Mouse (Mus musculus): ENCODE data around the gene Ints5. TPM values are rescaled to one million over a fixed set of nuclear protein-coding genes. Genes with fewer than 3 reads are reported as not detected.

Gene Ints5
- total RNA-seq, 2 experiments from 2014 or later: 14.1 to 16.8 TPM

GRCm38 (mm10) chr19:8927891-8928525, 35.2 kb downstream of the Ints5 start:
- peak; percentile 47 for ATAC-seq (replicated peaks; ENCODE audit: poor library complexity)

GRCm38 (mm10) chr19:8928689-8929223, 36.0 kb downstream of the Ints5 start:
- peak; percentile 37 for ATAC-seq (replicated peaks; ENCODE audit: poor library complexity)

- ATAC-seq (replicated peaks; ENCODE audit: poor library complexity): peak; percentile 68
These were observed 36.7 kb downstream of the Ints5 start, which contains the start of the genes Rom1 and Eml3 for GRCm38 (mm10) chr19:8929224-8930088. TSS of gene Rom1 (minus strand) at chr19:8929356. TSS of gene Eml3 (plus strand) at chr19:8929552.

GRCm38 (mm10) chr19:8930117-8930516, 37.3 kb downstream of the Ints5 start:
- no peak for ATAC-seq (replicated peaks; ENCODE audit: poor library complexity)

GRCm38 (mm10) chr19:8930771-8931170, 38.0 kb downstream of the Ints5 start:
- no peak for ATAC-seq (replicated peaks; ENCODE audit: poor library complexity)

GRCm38 (mm10) chr19:8936736-8937135, 43.9 kb downstream of the Ints5 start:
- no peak for ATAC-seq (replicated peaks; ENCODE audit: poor library complexity)

GRCm38 (mm10) chr19:8940526-8941133, 47.8 kb downstream of the Ints5 start:
- no peak for ATAC-seq (replicated peaks; ENCODE audit: poor library complexity)

- no peak for ATAC-seq (replicated peaks; ENCODE audit: poor library complexity)
These were observed 48.3 kb downstream of the Ints5 start for GRCm38 (mm10) chr19:8941136-8941514.

GRCm38 (mm10) chr19:8941515-8942217, 48.9 kb downstream of the Ints5 start, which contains the start of gene Mta2:
TSS of gene Mta2 (plus strand) at chr19:8941875.
- ATAC-seq (replicated peaks; ENCODE audit: poor library complexity): peak; percentile 79

GRCm38 (mm10) chr19:8942276-8942964, 49.6 kb downstream of the Ints5 start:
- ATAC-seq (replicated peaks; ENCODE audit: poor library complexity): peak; percentile 3

- ATAC-seq (replicated peaks; ENCODE audit: poor library complexity): no peak
These were observed 50.2 kb downstream of the Ints5 start for GRCm38 (mm10) chr19:8943047-8943446.

GRCm38 (mm10) chr19:8944062-8944461, 51.3 kb downstream of the Ints5 start:
- peak; percentile 59 for ATAC-seq (replicated peaks; ENCODE audit: poor library complexity)

GRCm38 (mm10) chr19:8944750-8945149, 51.9 kb downstream of the Ints5 start:
- peak; percentile 18; the same call in 1 of the 2 replicates for ATAC-seq (replicated peaks; ENCODE audit: poor library complexity)

- ATAC-seq (replicated peaks; ENCODE audit: poor library complexity): no peak
These were observed 52.4 kb downstream of the Ints5 start for GRCm38 (mm10) chr19:8945251-8945650.

- ATAC-seq (replicated peaks; ENCODE audit: poor library complexity): peak; percentile 18; the same call in 1 of the 2 replicates
These were observed 54.1 kb downstream of the Ints5 start for GRCm38 (mm10) chr19:8946929-8947328.

Other genes starting within 250 kb of the Ints5 start
Only the 30 nearest of the 33 such genes appear.
- 69.3 and 73.0 TPM in 2 replicates for gene Slc3a2, start 169.6 kb upstream of the Ints5 start, total RNA-seq (2015)
- 84.0 and 87.7 TPM in 2 replicates for gene Slc3a2, start 169.6 kb upstream of the Ints5 start, total RNA-seq (2017)
- gene Wdr74, start 157.2 kb upstream of the Ints5 start, total RNA-seq (2015): 111 and 112 TPM in 2 replicates
- gene Wdr74, start 157.2 kb upstream of the Ints5 start, total RNA-seq (2017): 102 TPM in 2 replicates
- 1.2 and 4.4 TPM in 2 replicates for gene 1700092M07Rik, start 152.3 kb upstream of the Ints5 start, total RNA-seq (2015)
- not detected in 2 replicates for gene 1700092M07Rik, start 152.3 kb upstream of the Ints5 start, total RNA-seq (2017)
- 32.5 and 45.3 TPM in 2 replicates for gene Stx5a, start 151.6 kb upstream of the Ints5 start, total RNA-seq (2015)
- gene Stx5a, start 151.6 kb upstream of the Ints5 start, total RNA-seq (2017): 54.1 and 54.8 TPM in 2 replicates
- gene Nxf1, start 135.9 kb upstream of the Ints5 start, total RNA-seq (2015): 339 and 367 TPM in 2 replicates
- 76.5 and 91.9 TPM in 2 replicates for gene Nxf1, start 135.9 kb upstream of the Ints5 start, total RNA-seq (2017)
- 64.4 and 69.2 TPM in 2 replicates for gene Tmem223, start 122.0 kb upstream of the Ints5 start, total RNA-seq (2015)
- 36.2 and 37.0 TPM in 2 replicates for gene Tmem223, start 122.0 kb upstream of the Ints5 start, total RNA-seq (2017)
- gene Tmem179b, start 118.5 kb upstream of the Ints5 start, total RNA-seq (2015): 109 and 124 TPM in 2 replicates
- gene Tmem179b, start 118.5 kb upstream of the Ints5 start, total RNA-seq (2017): 73.9 and 87.1 TPM in 2 replicates
- 5.8 and 6.4 TPM in 2 replicates for gene Taf6l, start 106.6 kb upstream of the Ints5 start, total RNA-seq (2015)
- 9.7 and 12.8 TPM in 2 replicates for gene Taf6l, start 106.6 kb upstream of the Ints5 start, total RNA-seq (2017)
- 142 and 164 TPM in 2 replicates for gene Polr2g, start 94.4 kb upstream of the Ints5 start, total RNA-seq (2015)
- 68.1 and 83.9 TPM in 2 replicates for gene Polr2g, start 94.4 kb upstream of the Ints5 start, total RNA-seq (2017)
- 1.8 and 2.8 TPM in 2 replicates for gene Zbtb3, start 90.5 kb upstream of the Ints5 start, total RNA-seq (2015)
- gene Zbtb3, start 90.5 kb upstream of the Ints5 start, total RNA-seq (2017): 2.1 and 2.4 TPM in 2 replicates
- gene Ttc9c, start 73.7 kb upstream of the Ints5 start, total RNA-seq (2015): 29.0 and 31.0 TPM in 2 replicates
- 65.6 and 73.3 TPM in 2 replicates for gene Ttc9c, start 73.7 kb upstream of the Ints5 start, total RNA-seq (2017)
- gene Hnrnpul2, start 73.0 kb upstream of the Ints5 start, total RNA-seq (2015): 56.7 and 59.5 TPM in 2 replicates
- gene Hnrnpul2, start 73.0 kb upstream of the Ints5 start, total RNA-seq (2017): 64.7 and 77.8 TPM in 2 replicates
- 0.76 TPM in 1 of 2 replicates, not detected in the other for gene AC129217.1, start 63.2 kb upstream of the Ints5 start, total RNA-seq (2015)
- gene AC129217.1, start 63.2 kb upstream of the Ints5 start, total RNA-seq (2017): not detected in 2 replicates
- gene Bscl2, start 55.5 kb upstream of the Ints5 start, total RNA-seq (2015): 58.3 and 63.4 TPM in 2 replicates
- gene Bscl2, start 55.5 kb upstream of the Ints5 start, total RNA-seq (2017): 28.8 and 31.6 TPM in 2 replicates
- gene Gng3, start 53.8 kb upstream of the Ints5 start, total RNA-seq (2015): 0.07 and 0.22 TPM in 2 replicates
- gene Gng3, start 53.8 kb upstream of the Ints5 start, total RNA-seq (2017): not detected in 2 replicates
- gene Lrrn4cl, start 42.2 kb upstream of the Ints5 start, total RNA-seq (2015): not detected in 2 replicates
- 0.88 TPM in 1 of 2 replicates, not detected in the other for gene Lrrn4cl, start 42.2 kb upstream of the Ints5 start, total RNA-seq (2017)
- gene Ubxn1, start 21.5 kb upstream of the Ints5 start, total RNA-seq (2015): 60.6 and 77.0 TPM in 2 replicates
- 159 and 168 TPM in 2 replicates for gene Ubxn1, start 21.5 kb upstream of the Ints5 start, total RNA-seq (2017)
- 44.4 and 46.0 TPM in 2 replicates for gene Uqcc3, start 12.1 kb upstream of the Ints5 start, total RNA-seq (2015)
- gene Uqcc3, start 12.1 kb upstream of the Ints5 start, total RNA-seq (2017): 93.0 and 118 TPM in 2 replicates
- gene Lbhd1, start 9.3 kb upstream of the Ints5 start, total RNA-seq (2015): 53.0 and 75.7 TPM in 2 replicates
- 7.5 and 14.3 TPM in 2 replicates for gene Lbhd1, start 9.3 kb upstream of the Ints5 start, total RNA-seq (2017)
- not detected in 2 replicates for gene Gm49403, start 9.1 kb upstream of the Ints5 start, total RNA-seq (2015)
- not detected in 2 replicates for gene Gm49403, start 9.1 kb upstream of the Ints5 start, total RNA-seq (2017)
- gene 1810009A15Rik, start 4.2 kb upstream of the Ints5 start, total RNA-seq (2015): 51.4 and 70.0 TPM in 2 replicates
- 74.3 and 91.0 TPM in 2 replicates for gene 1810009A15Rik, start 4.2 kb upstream of the Ints5 start, total RNA-seq (2017)
- gene Gm49416, start 4.1 kb upstream of the Ints5 start, total RNA-seq (2015): 1.5 and 2.5 TPM in 2 replicates
- not detected in 2 replicates for gene Gm49416, start 4.1 kb upstream of the Ints5 start, total RNA-seq (2017)
- gene Ganab, start 5.1 kb downstream of the Ints5 start, total RNA-seq (2015): 112 and 118 TPM in 2 replicates
- 82.3 and 86.0 TPM in 2 replicates for gene Ganab, start 5.1 kb downstream of the Ints5 start, total RNA-seq (2017)
- gene B3gat3, start 27.4 kb downstream of the Ints5 start, total RNA-seq (2015): 12.7 and 17.2 TPM in 2 replicates
- gene B3gat3, start 27.4 kb downstream of the Ints5 start, total RNA-seq (2017): 20.5 and 21.6 TPM in 2 replicates
- gene Rom1, start 36.4 kb downstream of the Ints5 start, total RNA-seq (2015): 0.59 and 1.5 TPM in 2 replicates
- 0.54 and 0.88 TPM in 2 replicates for gene Rom1, start 36.4 kb downstream of the Ints5 start, total RNA-seq (2017)
- gene Eml3, start 36.5 kb downstream of the Ints5 start, total RNA-seq (2015): 12.0 and 14.9 TPM in 2 replicates
- gene Eml3, start 36.5 kb downstream of the Ints5 start, total RNA-seq (2017): 20.1 and 36.0 TPM in 2 replicates
- 57.9 and 63.7 TPM in 2 replicates for gene Mta2, start 48.9 kb downstream of the Ints5 start, total RNA-seq (2015)
- 124 and 138 TPM in 2 replicates for gene Mta2, start 48.9 kb downstream of the Ints5 start, total RNA-seq (2017)
- 6.2 and 8.7 TPM in 2 replicates for gene Tut1, start 60.8 kb downstream of the Ints5 start, total RNA-seq (2015)
- gene Tut1, start 60.8 kb downstream of the Ints5 start, total RNA-seq (2017): 19.9 and 23.8 TPM in 2 replicates
- gene Eef1g, start 74.0 kb downstream of the Ints5 start, total RNA-seq (2015): 1,162 and 1,182 TPM in 2 replicates
- 754 and 796 TPM in 2 replicates for gene Eef1g, start 74.0 kb downstream of the Ints5 start, total RNA-seq (2017)
- gene Ahnak, start 96.3 kb downstream of the Ints5 start, total RNA-seq (2015): 6.5 and 10.6 TPM in 2 replicates
- gene Ahnak, start 96.3 kb downstream of the Ints5 start, total RNA-seq (2017): 11.7 and 17.2 TPM in 2 replicates

Measured in megakaryocyte progenitor cell, adult 5-6 weeks (primary cell).